Mouse (Mus musculus): ENCODE measurements around the gene Adora3. TPM values are rescaled to one million over a fixed set of nuclear protein-coding genes. Genes with fewer than 3 reads are reported as not detected.

Gene Adora3
- total RNA-seq, 2 experiments from 2014 or later, result 1.1 to 1.4 TPM

DNA sequence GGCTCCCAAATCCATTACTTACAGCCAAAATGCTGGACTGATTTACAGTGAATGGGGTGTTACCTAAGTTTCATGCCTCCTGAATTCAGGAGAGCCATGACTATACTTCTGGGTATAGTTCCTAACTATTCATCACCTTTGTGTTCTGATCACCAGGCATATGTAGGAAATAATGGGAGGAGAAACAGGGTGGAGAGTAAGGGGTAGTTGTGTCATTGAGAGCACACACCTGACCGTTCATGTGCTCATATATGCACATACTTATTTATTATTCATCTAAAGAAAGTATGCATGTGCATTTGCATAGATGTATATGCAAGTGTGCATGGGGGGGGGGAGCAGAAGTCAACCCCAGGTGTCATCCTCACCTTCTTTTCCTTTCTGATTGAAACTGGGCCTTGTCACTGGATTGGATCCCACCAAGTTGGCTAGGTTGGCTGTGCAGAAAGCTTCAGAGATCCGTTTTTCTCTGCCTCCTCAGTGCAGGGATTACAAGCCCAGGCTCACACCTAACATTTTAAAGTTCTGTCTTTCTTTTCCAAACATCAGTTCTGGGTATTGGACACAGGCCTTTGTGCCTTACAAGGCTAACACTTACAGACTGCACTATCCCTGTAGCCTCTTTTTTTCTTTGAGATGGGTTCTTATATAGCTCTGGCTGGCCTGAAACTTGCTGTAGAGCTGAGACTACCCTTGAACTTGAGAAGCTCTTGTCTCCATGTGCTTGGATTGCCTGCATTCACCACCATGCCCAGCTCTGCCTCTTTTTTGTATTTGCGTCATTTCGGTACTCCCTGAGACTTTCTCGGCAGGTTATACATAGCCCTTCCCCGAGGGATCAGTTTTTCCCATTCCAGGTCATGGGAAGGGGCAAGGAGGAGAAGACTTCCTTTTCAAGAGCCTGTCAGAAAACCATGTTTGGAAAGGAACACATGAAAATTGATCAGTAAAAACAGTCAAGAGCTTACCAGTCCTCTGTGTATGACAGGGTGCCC is 3.1 kb downstream of the Adora3 start:
- no peak for DNase-seq (ENCODE audit: low spot score in 2 of 2)

DNA sequence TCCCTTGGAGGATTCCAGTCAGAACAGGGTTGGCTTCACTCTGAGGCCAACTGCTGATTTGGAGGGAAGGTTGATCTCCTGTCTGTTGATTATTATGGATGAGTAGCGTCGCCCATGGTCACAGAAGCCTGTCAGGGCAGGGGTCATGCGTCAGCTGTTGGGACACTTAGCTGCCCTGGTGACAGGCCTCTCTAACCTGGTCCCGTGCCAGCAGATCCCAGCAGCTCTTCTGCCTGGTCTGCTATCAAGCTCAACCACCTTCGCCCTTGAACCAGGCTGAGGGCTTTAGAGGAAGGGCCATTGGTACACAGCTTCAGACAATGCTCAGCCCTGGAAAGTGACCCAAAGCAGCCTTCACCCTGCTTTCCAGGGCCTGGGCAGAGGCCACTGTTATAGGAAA is 5.4 kb downstream of the Adora3 start:
- DNase-seq (ENCODE audit: low spot score in 2 of 2), result no peak

DNA sequence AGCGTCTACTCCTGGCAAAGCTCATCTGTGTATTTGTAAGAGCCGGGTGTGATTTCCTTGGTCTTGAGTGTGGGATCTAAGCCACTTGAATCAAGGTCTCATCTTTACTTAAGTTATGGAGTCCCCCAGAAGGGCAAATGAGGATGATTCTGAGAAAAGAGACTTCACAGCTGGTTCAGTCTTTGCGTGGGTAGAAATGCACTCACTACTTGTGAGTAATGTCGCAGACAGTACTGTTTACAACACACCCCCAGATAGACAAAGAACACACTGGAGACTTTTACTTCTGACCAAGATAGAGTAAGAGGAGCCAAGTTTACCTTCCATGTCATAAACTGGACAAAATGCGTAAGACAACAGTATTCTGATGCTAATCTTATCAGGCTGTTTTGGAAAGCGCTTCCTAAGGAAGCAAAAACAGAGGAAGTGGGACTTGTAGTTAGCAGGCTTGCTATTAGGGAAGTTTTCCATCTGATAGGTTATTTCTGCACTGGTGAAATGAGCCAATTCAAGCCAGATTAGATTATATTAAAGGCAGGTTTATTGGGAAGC is 6.7 kb downstream of the Adora3 start:
- peak in 1 of 2 experiments; percentile 20 for DNase-seq (ENCODE audit: low spot score in 2 of 2)

DNA sequence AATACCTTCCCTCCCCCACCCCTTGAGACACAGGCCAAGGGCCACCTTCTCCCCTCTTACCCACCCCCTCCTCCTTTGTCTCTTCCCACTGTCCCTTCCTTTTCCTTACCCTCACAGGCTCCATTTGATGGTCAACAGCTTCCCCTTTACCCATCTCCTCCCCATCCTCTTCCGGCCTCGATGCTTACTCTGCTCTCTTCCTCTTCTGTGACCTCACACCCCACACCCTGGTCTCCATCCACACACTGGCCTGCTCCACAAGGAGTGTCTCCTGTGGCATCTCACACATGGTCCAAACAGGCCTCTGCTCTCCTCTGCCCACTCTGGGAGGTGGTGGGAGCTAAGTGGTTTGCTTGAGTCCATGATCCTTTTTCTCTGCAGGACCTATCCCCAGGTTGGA is 7.3 kb downstream of the Adora3 start:
- DNase-seq (ENCODE audit: low spot score in 2 of 2), result no peak

DNA sequence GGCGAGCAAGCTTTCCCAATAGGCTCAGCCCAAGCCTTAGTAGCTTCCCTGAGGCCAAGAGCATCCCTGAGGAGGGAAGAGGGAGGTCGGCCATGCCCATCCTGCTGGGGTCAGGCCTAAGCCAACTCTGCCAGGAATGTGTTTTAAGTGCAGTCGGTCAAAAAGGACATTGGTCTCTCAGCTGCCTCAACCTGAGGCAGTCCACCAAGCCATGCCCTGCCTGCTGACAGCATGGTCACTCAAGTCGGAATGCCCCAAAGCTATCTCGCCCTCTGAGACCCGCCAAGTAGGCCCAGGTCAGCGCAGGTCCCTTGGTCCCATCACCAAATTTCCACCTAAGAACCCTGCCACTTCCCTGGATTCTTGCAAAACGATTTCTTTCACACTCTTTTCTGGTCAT is 8.1 kb downstream of the Adora3 start:
- no peak for DNase-seq (ENCODE audit: low spot score in 2 of 2)

DNA sequence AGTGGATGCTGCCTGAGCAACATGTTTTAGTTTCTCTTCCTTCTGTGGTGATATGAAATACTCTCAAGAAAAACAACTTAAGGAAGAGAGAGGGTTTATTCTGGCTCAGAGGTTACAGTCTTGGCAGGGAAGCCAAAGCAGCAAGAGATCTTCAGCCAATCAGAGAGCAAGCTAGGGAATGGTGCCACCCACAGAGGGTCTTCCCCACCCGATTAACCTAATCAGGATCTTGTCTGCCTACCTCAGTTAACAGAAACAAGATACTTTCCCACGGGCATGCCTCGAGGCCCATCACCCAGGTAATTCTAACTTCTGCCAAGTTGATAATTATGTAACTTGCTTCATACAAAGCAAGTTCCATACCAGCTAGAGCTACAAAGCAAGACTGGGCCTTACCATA is 9.8 kb downstream of the Adora3 start:
- no peak for DNase-seq (ENCODE audit: low spot score in 2 of 2)

DNA sequence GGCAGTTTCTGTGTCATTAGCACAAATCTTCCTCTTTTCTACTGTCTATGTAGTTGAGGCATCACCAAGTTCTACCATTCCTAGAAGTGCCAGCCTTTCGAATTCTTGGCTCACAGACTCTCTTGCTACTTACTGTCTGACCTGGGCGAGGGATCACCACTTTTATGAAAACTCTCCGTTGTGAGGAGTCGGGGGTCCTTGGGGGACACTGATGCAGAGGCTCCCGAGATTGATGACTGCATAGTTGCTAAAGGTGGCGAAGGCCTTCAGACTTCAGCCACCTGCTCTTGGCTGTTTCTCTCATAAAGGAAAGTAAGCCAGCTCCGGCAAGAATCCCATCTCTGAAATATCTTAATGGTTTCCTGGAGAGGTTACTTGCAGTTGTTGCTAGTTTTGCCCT is 11.4 kb downstream of the Adora3 start:
- no peak for DNase-seq (ENCODE audit: low spot score in 2 of 2)

DNA sequence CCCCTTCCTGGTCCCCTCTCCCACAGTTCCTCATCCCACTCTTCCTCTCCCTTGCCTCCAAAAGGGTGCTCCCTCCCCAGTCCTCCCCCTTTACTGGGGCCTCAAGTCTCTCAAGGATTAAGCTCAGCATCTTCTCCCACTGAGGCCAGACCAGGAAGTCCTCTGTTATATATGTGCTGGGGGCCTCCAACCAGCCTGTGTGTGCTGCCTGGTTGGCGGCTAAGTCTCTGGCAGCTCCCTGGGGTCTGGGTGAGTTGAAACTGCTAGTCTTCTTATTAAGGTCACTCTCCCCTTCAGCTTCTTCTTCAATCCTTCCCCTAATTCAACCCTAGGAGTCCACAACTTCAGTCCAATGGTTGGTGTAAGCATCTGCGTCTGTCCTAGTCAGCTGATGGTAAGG is 12.5 kb downstream of the Adora3 start:
- no peak for DNase-seq (ENCODE audit: low spot score in 2 of 2)

DNA sequence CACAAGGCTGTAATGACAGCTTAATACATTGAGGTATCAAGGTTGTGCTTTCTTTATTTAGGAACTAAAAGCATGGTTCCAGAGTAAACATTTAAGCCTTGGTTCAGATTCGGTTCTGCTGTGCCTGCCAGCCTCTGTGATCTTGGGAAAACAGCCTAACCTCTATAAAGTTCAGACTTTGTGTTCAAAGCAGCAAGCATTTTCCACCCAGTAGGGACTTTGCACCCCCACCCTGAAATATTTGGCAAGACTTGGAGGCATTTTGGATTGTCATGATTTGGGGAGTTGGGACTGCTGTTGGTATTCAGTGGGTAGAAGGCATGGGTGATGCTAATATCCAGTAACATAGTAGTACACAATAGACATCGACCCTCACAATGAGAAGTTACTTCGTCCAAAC is 18.3 kb downstream of the Adora3 start:
- no peak for DNase-seq (ENCODE audit: low spot score in 2 of 2)

DNA sequence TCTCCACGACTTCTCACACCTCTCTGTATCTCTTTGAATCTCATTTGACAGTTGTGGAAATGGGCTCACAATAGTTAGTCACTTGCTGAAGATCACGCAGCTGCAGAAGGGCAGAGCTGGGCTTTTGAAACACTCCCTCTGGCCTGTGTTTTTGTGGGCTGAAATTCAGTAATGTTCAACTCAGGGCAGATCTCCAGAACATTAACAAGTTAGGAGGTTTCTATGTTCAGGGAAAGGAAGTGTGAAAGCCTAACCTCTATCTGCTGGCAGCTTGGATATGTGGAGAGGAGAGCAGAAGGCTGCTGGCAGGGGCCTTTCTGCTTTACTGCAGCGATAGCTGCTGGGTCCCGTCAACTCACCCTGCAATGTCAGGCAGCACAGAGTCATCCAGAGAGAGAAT is 19.6 kb downstream of the Adora3 start:
- DNase-seq (ENCODE audit: low spot score in 2 of 2), result no peak

DNA sequence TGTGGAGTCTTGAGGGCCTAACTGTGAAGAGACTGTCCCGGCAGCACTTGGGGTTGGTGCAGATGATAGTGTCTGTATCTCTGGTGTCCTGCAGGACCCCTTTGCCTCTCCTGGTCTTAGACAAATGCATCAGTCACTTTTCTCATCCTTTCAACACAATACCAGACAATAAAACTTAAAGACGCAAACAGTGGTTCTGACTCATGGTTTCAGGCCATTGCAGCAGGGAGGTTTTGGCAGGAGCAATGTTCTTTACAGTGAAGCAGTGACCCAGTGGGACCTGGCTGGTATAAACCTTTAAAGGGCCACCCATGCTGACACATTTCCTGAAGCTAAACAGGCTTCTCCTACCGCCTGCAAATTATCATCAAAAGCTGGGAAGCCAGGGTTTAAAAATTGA is 20.5 kb downstream of the Adora3 start:
- no peak for DNase-seq (ENCODE audit: low spot score in 2 of 2)

DNA sequence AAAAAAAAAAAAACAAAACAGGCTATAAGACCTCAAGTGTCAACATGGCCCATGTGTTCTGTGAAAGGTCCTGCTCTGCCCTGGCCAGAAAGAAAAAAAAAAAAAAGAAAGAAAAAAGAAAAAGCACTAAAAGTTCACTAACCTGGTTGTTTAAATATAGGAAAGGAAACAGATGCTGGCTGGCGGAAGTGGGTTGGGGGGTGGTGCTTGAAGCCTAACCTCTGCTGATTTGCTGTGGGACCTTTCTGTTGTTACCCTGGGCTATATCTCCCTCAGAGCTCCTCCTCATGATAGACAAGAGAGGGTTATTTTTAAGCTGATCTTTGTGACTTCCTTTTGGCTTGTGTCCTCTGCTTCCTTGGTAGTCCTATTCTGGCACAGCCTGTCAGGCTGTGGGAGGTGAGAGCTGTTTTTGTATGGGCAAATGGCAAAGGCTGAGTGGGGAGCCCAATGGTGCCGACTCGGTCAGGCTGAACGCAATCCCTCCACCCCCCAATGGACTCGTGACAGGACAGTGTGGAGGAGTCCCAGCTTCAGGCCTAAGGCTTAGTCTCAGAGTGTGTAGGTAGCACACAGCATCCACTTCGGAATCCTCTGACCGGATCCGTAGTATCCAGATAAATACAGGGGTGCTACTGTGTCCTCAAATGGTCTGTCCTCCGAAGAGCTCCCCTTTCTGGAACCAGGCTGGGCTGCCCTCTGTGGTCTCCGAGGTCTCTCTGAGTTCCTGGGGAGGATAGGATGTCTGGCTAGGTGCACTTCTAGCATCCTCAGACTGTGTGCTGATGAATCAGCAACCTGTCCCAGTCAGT is 21.3 kb downstream of the Adora3 start:
- DNase-seq (ENCODE audit: low spot score in 2 of 2), result peak in 1 of 2 experiments; percentile 47

DNA sequence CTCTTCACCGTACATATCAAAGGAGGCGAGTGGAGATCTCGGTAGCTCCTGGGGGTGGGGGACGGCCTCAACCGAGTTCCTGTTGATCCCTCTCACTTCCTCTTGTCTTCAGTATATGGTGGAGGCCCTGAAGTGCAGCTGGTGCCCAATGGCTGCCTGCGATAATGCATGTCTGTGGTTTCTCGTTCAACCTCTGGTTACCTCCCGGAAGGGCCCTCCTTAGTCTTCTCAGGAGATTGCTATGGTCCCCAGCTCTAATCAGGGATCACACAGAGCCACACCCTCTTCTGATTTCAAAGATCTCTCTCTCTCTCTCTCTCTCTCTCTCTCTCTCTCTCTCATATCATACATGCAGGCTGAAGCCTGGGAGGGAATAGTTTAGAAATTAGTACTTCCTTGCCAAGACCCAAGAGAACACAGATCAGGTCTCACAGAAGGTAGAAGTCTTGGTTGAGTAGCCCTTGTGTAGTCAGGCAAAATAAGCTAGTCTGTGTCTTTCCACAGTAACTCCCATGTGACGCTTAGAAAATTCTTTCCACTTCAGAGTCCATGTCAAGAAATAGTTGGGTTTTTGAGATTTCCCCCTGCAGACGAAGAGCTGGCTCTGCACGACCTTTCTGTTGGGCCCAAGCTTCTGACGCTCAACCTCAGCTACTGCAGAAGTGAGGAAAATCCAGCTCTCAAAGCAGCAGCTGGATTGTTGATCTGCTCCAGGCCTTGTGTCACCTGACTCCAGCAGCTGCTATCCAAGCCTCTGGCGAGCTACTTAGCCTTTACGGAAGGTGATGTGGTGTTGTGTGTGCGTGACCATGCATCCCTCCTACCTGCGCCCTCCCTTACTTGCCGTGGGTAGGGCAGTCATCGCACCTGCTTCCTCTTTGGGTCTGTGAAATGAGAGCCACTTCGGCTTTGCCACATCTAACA is 22.2 kb downstream of the Adora3 start:
- no peak for DNase-seq (ENCODE audit: low spot score in 2 of 2)

DNA sequence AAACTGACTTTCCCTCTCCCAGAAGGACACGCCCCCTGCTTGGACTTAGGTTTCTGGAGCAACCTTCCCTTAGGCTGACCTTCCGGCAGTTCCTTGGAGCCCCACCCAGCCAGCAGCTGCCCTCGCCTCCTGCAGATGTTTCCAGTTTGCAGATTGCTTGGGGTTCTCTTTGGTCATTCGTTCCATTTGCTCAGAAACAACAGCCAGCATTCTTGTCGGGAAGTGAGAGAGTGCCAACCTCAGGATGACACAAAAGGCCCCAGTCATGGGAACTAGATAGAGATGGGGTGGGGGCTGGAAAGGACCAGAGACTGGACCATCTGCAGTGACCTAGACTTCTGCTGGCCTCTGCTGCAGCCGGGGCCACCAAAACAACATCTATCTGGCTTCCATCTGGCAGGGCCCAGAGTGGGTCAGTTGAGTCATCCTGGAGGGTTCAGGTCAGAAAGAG is 23.3 kb downstream of the Adora3 start:
- peak in 1 of 2 experiments; percentile 40 for DNase-seq (ENCODE audit: low spot score in 2 of 2)

DNA sequence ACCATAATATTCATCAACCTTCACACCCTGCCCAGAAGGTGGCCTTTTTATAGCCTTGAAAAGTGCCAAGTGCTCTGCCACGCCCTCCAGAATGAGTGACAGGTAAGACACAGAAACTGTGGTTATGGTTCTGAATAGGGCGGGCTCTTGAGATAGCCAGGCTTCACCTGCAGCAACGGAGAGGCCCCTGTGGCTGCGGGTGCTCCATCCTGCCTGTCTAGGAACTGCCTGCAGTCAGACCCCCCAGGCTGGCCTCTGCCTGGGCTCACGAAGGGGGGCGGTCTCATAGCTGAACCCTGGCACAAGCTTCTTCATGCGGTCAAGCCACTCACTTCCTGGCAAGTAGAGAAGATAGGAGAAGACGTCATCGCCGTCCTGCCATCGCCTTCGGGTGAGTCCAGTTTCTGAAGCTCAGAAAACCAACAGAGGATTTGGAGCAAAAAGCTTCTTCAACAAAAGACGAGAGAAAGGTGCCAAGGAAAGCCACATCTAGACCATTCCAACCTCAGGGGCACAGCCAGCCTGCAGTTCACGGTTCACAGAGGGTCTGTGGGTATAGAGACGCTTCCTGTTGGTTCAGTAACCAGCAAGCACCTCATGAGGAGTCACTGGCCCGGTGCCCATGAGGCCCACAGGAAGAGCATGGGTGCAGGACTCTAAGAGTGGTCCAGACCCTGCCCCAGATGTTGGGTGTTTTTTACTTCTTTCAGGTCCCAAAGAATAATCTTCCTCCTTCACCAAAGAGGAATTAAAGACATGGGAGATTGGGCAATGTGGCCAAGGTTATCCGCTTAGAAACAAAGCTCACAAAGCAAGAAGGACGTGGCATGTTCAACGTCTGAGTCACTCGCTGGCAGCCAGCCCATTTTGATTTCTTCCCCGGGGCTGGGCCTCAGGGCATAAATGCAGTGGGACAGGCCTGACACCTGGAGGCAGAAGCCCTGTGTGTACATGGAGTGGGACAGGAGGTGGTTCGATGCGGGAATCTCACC is 24.2 kb downstream of the Adora3 start:
- DNase-seq (ENCODE audit: low spot score in 2 of 2), result peak; percentile 43 to 61

DNA sequence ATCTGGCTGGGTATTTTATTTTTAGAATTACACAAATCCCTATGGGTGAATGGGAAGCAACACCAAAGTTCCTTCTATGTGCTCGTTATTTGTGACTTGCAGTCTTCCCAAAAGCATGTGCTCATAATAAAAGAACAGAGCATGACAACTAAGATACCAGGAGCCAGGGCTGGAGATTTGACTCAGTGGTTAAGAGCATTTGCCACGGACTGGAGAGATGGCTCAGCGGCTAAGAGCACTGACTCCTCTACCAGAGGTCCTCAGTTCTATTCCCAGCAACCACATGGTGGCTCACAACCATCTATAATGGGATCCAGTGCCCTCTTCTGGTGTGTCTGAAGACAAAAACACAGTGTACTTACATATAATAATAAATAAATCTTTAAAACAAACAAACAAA is 26.2 kb downstream of the Adora3 start:
- DNase-seq (ENCODE audit: low spot score in 2 of 2), result no peak

DNA sequence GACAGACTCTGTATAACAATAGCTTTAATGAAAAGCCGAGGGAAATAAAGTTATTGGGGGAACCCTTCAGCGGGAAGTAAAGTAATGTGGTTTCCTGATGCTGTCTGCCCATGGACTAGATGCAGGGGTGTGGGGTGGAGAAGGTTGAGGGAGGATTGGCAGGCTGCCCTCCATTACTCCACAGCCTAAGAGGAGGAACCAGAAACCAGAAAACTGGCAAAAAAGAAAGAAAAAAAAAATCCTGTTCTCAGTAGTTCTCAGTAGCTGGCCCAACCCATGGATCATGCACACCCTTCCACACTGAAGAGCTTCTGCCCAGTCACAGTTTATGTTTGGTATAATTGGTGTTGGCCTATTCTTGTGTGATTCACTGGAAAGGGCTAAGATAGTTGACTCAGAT is 27.7 kb downstream of the Adora3 start:
- DNase-seq (ENCODE audit: low spot score in 2 of 2), result no peak

DNA sequence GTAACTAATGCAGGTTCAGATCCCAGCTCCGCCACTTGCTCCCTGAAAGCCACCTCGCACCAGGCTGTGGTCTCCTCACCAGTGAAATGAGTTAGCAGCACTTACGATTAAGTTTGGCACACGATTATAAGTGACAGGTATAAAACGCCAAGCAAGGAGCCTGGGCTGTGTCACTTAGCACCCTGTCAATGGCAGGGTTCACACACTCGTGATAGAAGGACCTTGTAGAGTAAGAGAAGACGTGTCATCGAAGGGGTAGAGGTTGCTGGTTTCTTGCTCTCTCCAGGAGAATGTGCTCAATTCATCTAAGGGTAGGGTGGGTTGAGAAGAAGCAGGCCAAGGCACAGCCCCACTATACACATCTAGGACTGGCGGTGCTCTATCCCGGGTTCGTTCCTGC is 28.2 kb downstream of the Adora3 start:
- no peak for DNase-seq (ENCODE audit: low spot score in 2 of 2)

DNA sequence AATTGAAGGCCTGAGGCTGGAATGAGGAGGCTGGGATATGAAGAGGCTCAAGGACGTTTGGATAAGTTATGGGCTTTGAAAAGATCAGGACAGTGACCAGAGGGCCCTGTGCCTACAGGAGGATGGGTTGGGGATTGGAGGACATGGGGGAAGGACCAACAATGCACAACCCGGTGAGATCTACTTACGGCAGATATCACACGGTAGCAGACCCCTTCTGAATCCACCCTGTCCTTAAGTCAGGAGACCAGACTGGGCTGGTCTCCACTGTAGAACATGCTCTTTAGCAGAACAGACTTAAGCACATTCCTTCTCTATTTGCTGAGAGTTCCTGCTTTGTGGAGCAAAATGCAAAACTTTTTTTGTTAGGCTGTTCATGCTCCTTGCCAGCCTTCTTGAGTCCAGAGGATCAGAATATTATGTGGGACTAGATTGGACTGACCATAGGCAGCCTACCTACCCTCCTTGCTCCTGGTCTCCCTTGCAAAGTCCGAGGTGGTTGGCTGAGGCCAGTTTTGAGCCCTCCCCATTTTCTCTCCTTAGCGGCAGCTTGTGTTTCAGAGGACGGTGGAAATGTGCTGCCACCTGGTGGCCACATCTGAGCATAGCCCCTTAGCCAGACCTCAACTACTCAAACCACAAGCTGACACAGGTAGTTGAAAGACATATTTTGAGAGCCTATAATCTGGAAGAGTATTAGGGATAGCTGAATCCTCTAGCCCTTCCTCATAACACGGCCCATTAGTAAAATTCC is 28.9 kb downstream of the Adora3 start:
- peak; percentile 76 to 89 for DNase-seq (ENCODE audit: low spot score in 2 of 2)
